Mouse (Mus musculus) testis, adult 2 months (tissue): ENCODE measurements around the gene Hid1. TPM values are rescaled to one million over a fixed set of nuclear protein-coding genes. Genes with fewer than 3 reads are reported as not detected.

Experiments used
- H3K27ac ChIP-seq: fragments of 200-500 bp; 2 replicates; pipeline ENCODE4 v1.5.1; 2012; ENCODE audit warnings: low read depth, low read length; ENCODE audit not compliant: control insufficient read depth, insufficient read depth
- H3K27me3 ChIP-seq: fragments of 200-500 bp; 2 replicates; pipeline ENCODE4 v1.6.1; 2012; ENCODE audit warnings: mild to moderate bottlenecking, low read length, moderate library complexity; ENCODE audit not compliant: control insufficient read depth, insufficient read depth
- H3K36me3 ChIP-seq: fragments of 200-500 bp; 2 replicates; pipeline ENCODE4 v1.6.1; 2012; ENCODE audit warnings: mild to moderate bottlenecking, low read length; ENCODE audit not compliant: control insufficient read depth, insufficient read depth
- H3K4me1 ChIP-seq: fragments of 200-500 bp; 2 replicates; pipeline ENCODE4 v1.6.1; 2012; ENCODE audit warnings: low read length; ENCODE audit not compliant: control insufficient read depth, insufficient read depth
- H3K4me3 ChIP-seq: fragments of 200-500 bp; 2 replicates; pipeline ENCODE4 v1.5.1; 2012; ENCODE audit warnings: low read depth, mild to moderate bottlenecking, low read length, moderate library complexity, mixed read lengths; ENCODE audit not compliant: control insufficient read depth
- CTCF ChIP-seq: fragments of 200-500 bp; IDR thresholded peaks from 2 replicates; pipeline ENCODE4 v1.5.1; 2012; ENCODE audit warnings: low read depth, mild to moderate bottlenecking, inconsistent platforms, low read length, moderate library complexity; ENCODE audit not compliant: control insufficient read depth, insufficient read depth, insufficient replicate concordance
- POLR2A ChIP-seq: fragments of 200-500 bp; IDR thresholded peaks from 2 replicates; pipeline ENCODE4 v1.6.1; 2012; ENCODE audit warnings: low read depth, mild to moderate bottlenecking, inconsistent platforms, low read length, moderate library complexity; ENCODE audit not compliant: control insufficient read depth
- polyA plus RNA-seq: library from polyadenylated mRNA; depleted of rRNA; stranded (reverse); fragments of >200 nt; gene quantifications from 2 replicates; pipeline ENCODE4 v1.2.3, GENCODE M21; 2012

Gene Hid1
- polyA plus RNA-seq, 1 experiment, result 1.2 TPM

DNA sequence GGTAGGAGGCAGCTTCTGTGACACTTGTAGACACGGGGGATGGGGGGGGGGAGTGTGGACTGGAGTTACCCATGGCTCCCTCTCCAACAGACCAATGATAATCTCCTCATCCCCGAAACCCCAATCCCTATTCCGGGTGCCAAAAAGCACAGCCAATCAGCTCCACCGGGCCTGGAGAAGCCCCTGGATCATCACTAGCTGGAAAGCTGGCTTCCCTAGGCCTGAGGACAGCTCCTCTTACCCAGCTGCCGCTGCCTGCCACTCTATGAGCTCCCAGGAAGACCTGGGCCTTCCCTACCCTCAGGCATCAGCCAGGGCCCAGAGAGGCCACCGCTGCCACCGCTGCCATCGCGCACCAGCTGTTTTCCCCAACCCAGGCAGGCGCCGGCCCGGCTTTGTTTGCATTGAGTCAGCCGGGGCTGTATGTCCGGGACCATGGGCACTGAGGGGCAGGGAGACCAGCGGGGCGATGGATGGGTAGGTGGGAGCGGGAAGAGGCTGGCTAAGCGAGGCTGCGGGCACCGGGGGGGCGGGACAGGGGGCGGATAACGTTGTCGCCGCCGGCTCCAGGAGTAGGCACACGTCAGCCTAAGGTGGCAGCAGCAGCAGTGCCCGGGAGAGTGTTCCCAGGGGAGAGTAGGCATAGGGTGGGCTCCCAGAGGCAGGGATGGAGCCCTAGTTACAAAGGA, 706 bp downstream of the Hid1 start:
- Histone ChIP-seq H3K4me3 (peak overlapping the region; percentile 79), H3K4me1 (peaks cover 12% of the 10 kb centered on the region), H3K36me3 (no peaks in the 10 kb centered on the region), H3K27ac (no peak overlapping the region), H3K27me3 (peaks cover 2% of the 10 kb centered on the region; the same call in 1 of the 2 replicates)
- TF ChIP-seq CTCF (no peak), POLR2A (no peak)

DNA sequence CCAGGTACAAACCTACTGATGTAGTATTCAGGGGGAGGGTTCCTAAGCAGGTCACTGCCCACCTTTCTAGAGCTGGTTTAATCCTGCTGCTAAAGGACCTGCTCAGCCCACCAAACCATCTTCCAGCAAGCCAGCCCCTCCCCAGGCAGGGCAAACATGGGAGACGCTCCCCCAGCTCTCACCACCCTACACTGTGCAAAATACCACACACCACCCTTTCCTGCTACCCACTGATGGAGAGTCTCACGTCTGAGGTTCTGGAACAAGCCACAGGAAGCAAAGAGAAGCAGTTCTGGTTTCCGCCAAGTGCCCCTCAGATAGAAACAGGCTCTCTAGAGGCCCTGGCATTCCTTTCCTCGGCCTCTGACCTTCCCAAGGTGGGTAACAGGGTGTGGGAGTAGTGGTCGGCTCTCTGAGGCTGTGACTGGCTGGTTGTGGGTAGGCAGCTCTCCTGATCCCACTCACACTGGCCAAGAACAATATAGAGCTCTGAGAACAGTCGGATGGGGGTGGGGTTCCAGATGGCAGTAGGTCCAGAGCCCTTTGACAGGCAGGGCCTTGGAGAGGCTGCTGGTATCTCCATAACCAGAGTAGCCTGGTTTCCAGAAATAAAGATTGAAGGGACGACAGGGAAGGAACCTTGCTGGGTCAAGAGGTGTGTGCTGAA, 1.4 kb downstream of the Hid1 start:
- Histone ChIP-seq H3K27ac (no peak overlapping the region), H3K36me3 (no peaks in the 10 kb centered on the region), H3K4me3 (no peak overlapping the region), H3K27me3 (peaks cover 2% of the 10 kb centered on the region; the same call in 1 of the 2 replicates), H3K4me1 (peaks cover 12% of the 10 kb centered on the region)
- TF ChIP-seq POLR2A, result no peak
- TF ChIP-seq CTCF, result no peak

DNA sequence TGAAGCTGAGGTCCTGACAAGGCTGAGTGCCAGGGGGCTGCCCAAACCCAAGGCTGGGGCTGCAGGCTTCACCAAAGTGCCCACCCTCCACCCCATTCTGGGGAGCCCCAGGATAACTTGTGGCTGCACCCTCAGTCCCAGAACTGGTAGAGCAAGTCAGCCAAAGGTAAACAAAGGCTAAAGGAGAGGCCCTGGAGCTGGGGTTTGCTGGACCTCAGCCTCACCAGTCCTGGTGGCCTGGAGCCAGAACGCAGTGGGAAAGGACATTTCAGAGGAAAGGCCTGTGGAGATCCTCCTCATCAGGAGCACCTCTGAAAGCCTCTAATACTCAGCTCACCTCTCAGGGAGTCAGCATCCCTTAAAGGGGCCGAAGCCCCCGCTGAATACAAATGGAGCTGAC, 3.4 kb downstream of the Hid1 start:
- H3K27me3 ChIP-seq, result peaks cover 2% of the 10 kb centered on the region; the same call in 1 of the 2 replicates
- TF ChIP-seq CTCF, result no peak
- no peak for TF ChIP-seq POLR2A
- H3K27ac ChIP-seq, result no peak overlapping the region

DNA sequence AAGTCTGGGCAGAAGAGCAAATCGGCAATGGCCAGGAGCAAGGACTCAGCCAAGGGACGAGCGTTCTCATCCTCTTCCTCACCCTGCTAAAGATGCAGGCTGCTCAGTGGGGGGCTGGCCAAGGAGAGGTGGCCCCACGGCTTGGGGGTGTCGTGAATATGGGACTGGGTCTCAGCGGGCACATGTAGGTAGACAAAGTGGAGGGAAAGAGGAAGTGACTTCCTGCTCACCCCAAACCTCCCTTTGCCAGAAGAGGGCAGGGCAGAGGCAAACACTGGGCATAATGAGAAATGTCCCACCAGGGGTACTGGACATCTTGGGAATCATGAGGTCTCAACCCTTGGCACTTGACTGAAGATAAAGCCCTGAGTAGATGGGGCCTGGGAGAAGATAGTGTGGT, 7.8 kb downstream of the Hid1 start:
- H3K27ac ChIP-seq, result no peak overlapping the region
- H3K4me3 ChIP-seq, result no peak overlapping the region

More for the DNA sequence above, 3.4 kb downstream of the Hid1 start:
- Histone ChIP-seq H3K4me1 (peaks cover 12% of the 10 kb centered on the region), H3K4me3 (no peak overlapping the region), H3K36me3 (no peaks in the 10 kb centered on the region)

DNA sequence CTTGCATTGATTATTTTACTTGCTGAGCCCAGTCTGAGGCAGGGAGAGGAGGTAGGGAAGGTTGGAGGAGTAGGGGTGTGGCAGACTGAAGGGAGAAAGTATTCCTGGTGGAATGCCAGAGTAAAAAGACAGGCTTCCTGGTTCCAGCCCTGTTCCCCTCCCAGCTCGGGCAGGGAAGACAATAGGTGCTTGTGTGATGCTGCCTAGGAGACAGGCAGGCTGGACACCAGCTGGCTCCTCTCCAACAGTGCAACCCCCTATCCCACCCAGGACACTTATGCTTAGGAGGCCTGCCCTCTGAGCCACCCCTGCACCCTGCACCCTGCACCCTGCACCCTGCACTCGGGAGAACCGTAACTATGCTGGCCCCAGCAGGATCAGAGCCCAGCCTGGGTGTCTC, 8.3 kb downstream of the Hid1 start:
- TF ChIP-seq POLR2A (no peak), CTCF (no peak)
- peaks cover 3% of the 10 kb centered on the region for H3K4me1 ChIP-seq
- H3K36me3 ChIP-seq, result no peaks in the 10 kb centered on the region
- H3K27ac ChIP-seq, result no peak overlapping the region
- no peak overlapping the region for H3K4me3 ChIP-seq
- H3K27me3 ChIP-seq, result no peaks in the 10 kb centered on the region

More for the DNA sequence above, 7.8 kb downstream of the Hid1 start:
- TF ChIP-seq CTCF, result no peak
- TF ChIP-seq POLR2A, result no peak
- H3K4me1 ChIP-seq, result no peaks in the 10 kb centered on the region
- H3K36me3 ChIP-seq, result no peaks in the 10 kb centered on the region
- no peaks in the 10 kb centered on the region for H3K27me3 ChIP-seq

DNA sequence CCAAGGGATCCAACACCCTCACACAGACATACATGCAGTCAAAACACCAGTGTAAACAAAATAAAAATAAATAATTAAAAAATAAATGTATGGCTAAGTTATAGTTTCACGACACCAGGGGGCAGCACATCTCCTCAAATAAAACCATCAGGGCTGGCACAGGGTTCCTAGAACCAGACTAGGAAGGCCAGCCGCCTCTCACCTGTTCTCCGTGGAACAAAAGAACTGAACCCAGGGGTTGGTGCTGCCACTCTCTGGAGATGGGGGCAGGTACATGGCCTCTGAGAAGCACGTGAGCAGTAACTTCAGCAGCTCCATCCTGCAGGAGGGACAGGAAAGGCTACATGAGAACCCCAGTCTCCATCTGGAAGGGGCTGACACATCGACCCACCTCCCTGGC, 9.1 kb downstream of the Hid1 start:
- Histone ChIP-seq H3K27ac (no peak overlapping the region), H3K27me3 (no peaks in the 10 kb centered on the region), H3K4me3 (no peak overlapping the region), H3K4me1 (peaks cover 4% of the 10 kb centered on the region), H3K36me3 (no peaks in the 10 kb centered on the region)
- TF ChIP-seq CTCF, result no peak
- no peak for TF ChIP-seq POLR2A

DNA sequence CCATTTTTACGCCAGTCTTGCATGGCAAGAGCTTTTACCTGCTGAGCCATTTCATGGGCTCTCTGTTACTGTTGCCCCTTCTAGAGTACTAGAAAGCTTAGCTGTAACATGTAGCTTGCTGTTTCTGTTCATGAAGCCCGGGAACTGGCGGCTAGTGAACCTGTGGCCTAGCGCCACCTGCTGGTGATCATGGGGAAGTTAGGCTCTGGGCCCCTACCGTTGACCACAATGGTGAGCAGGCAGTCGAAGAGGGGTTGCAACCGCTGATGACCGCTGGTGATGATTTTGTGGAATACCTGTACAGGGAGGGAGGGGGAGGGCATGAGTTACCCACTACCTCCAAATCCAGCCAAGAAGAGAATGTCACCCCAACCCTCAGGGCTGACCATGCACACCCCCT, 13.4 kb downstream of the Hid1 start:
- Histone ChIP-seq H3K36me3 (no peaks in the 10 kb centered on the region), H3K4me3 (no peak overlapping the region)
- TF ChIP-seq POLR2A (no peak), CTCF (peak; percentile 96)

More for the DNA sequence above, 13.4 kb downstream of the Hid1 start:
- Histone ChIP-seq H3K27me3 (no peaks in the 10 kb centered on the region), H3K27ac (no peak overlapping the region), H3K4me1 (peaks cover 4% of the 10 kb centered on the region)
